Mouse (Mus musculus): ENCODE data around the gene Patl2. TPM values are rescaled to one million over a fixed set of nuclear protein-coding genes. Genes with fewer than 3 reads are reported as not detected.

Patl2 gene
- polyA plus RNA-seq, 1 experiment from 2014 or later: not detected

GRCm38 (mm10) chr2:122171292-122171691, 14.7 kb downstream of the Patl2 start:
- no peaks in the 10 kb centered on the region for H3K9me3 ChIP-seq
- no peak overlapping the region for H3K4me2 ChIP-seq
- H3K4me3 ChIP-seq (replicated peaks): no peak overlapping the region
- no peaks in the 10 kb centered on the region for H3K36me3 ChIP-seq
- no peak for ATAC-seq (ENCODE audit: insufficient number of reproducible peaks, insufficient read depth, low FRiP score, low TSS enrichment, low read depth)
- H3K27ac ChIP-seq: no peak overlapping the region
- H3K9ac ChIP-seq (replicated peaks): no peak overlapping the region
- H3K27me3 ChIP-seq: no peaks in the 10 kb centered on the region
- no peaks in the 10 kb centered on the region for H3K4me1 ChIP-seq (replicated peaks)
- WGBS: 86% methylated on average over 6 of the region's 6 CpGs

- Histone ChIP-seq H3K9ac (replicated peaks) (no peak overlapping the region), H3K4me2 (no peak overlapping the region), H3K4me1 (replicated peaks) (peaks cover 10% of the 10 kb centered on the region; the same call in 1 of the 2 replicates), H3K4me3 (replicated peaks) (no peak overlapping the region), H3K27ac (no peak overlapping the region; the same call in 1 of the 2 replicates), H3K27me3 (no peaks in the 10 kb centered on the region), H3K9me3 (no peaks in the 10 kb centered on the region), H3K36me3 (no peaks in the 10 kb centered on the region)
- ATAC-seq (ENCODE audit: insufficient number of reproducible peaks, insufficient read depth, low FRiP score, low TSS enrichment, low read depth): no peak
- WGBS: 82% methylated on average over 11 of the region's 11 CpGs
Measured at GRCm38 (mm10) chr2:122164293-122164692, 21.7 kb downstream of the Patl2 start.

GRCm38 (mm10) chr2:122163430-122164195, 22.4 kb downstream of the Patl2 start:
- Histone ChIP-seq H3K4me3 (replicated peaks) (no peak overlapping the region), H3K4me2 (no peak overlapping the region), H3K27me3 (no peaks in the 10 kb centered on the region), H3K27ac (no peak overlapping the region; the same call in 1 of the 2 replicates), H3K4me1 (replicated peaks) (peaks cover 10% of the 10 kb centered on the region; the same call in 1 of the 2 replicates), H3K9ac (replicated peaks) (no peak overlapping the region), H3K36me3 (no peaks in the 10 kb centered on the region), H3K9me3 (no peaks in the 10 kb centered on the region)
- 68% methylated on average over 13 of the region's 13 CpGs for WGBS
- ATAC-seq (ENCODE audit: insufficient number of reproducible peaks, insufficient read depth, low FRiP score, low TSS enrichment, low read depth): no peak

- Histone ChIP-seq H3K4me1 (replicated peaks) (peaks cover 10% of the 10 kb centered on the region; the same call in 1 of the 2 replicates), H3K27ac (no peak overlapping the region), H3K9ac (replicated peaks) (no peak overlapping the region), H3K4me3 (replicated peaks) (no peak overlapping the region), H3K36me3 (no peaks in the 10 kb centered on the region), H3K27me3 (no peaks in the 10 kb centered on the region), H3K4me2 (no peak overlapping the region), H3K9me3 (no peaks in the 10 kb centered on the region)
- 90% methylated on average over 2 of the region's 2 CpGs for whole genome bisulfite sequencing
- no peak for ATAC-seq (ENCODE audit: insufficient number of reproducible peaks, insufficient read depth, low FRiP score, low TSS enrichment, low read depth)
Measured at GRCm38 (mm10) chr2:122162529-122162928, 23.5 kb downstream of the Patl2 start.

GRCm38 (mm10) chr2:122161542-122161941, 24.4 kb downstream of the Patl2 start:
- Histone ChIP-seq H3K36me3 (no peaks in the 10 kb centered on the region), H3K9me3 (no peaks in the 10 kb centered on the region), H3K4me1 (replicated peaks) (peaks cover 10% of the 10 kb centered on the region; the same call in 1 of the 2 replicates), H3K4me3 (replicated peaks) (no peak overlapping the region), H3K4me2 (no peak overlapping the region), H3K27me3 (no peaks in the 10 kb centered on the region), H3K27ac (no peak overlapping the region), H3K9ac (replicated peaks) (no peak overlapping the region)
- 50% methylated on average over 4 of the region's 4 CpGs for WGBS
- no peak for ATAC-seq (ENCODE audit: insufficient number of reproducible peaks, insufficient read depth, low FRiP score, low TSS enrichment, low read depth)

GRCm38 (mm10) chr2:122160680-122161079, 25.3 kb downstream of the Patl2 start, which contains the start of gene Trim69:
Gene Trim69, plus strand, starts transcription at chr2:122160700.
- H3K4me1 ChIP-seq (replicated peaks): peaks cover 10% of the 10 kb centered on the region; the same call in 1 of the 2 replicates
- H3K4me2 ChIP-seq: no peak within 1 kb of the TSS
- no peaks in the 10 kb centered on the region for H3K36me3 ChIP-seq
- ATAC-seq (ENCODE audit: insufficient number of reproducible peaks, insufficient read depth, low FRiP score, low TSS enrichment, low read depth): no peak
- H3K9me3 ChIP-seq: no peaks in the 10 kb centered on the region
- H3K27ac ChIP-seq: no peak within 1 kb of the TSS
- 44% methylated on average over 2 of the region's 2 CpGs for WGBS
- H3K9ac ChIP-seq (replicated peaks): no peak within 1 kb of the TSS
- no peak within 1 kb of the TSS for H3K4me3 ChIP-seq (replicated peaks)
- no peaks in the 10 kb centered on the region for H3K27me3 ChIP-seq

- no peak overlapping the region for H3K4me2 ChIP-seq
- H3K9ac ChIP-seq (replicated peaks): no peak overlapping the region
- H3K9me3 ChIP-seq: no peaks in the 10 kb centered on the region
- H3K4me3 ChIP-seq (replicated peaks): no peak overlapping the region
- ATAC-seq (ENCODE audit: insufficient number of reproducible peaks, insufficient read depth, low FRiP score, low TSS enrichment, low read depth): no peak
- H3K36me3 ChIP-seq: peaks cover 4% of the 10 kb centered on the region; the same call in 1 of the 2 replicates
- no peak overlapping the region for H3K27ac ChIP-seq
- H3K4me1 ChIP-seq (replicated peaks): peaks cover 10% of the 10 kb centered on the region; the same call in 1 of the 2 replicates
- WGBS: 81% methylated on average over 6 of the region's 6 CpGs
- no peaks in the 10 kb centered on the region for H3K27me3 ChIP-seq
Measured at GRCm38 (mm10) chr2:122159667-122160066, 26.3 kb downstream of the Patl2 start.

- no peak overlapping the region for H3K4me3 ChIP-seq (replicated peaks)
- no peak for ATAC-seq (ENCODE audit: insufficient number of reproducible peaks, insufficient read depth, low FRiP score, low TSS enrichment, low read depth)
- no peak overlapping the region for H3K9ac ChIP-seq (replicated peaks)
- 0 out of 2 replicates have a peak, but pooled peaks cover 2% of the 10 kb centered on the region for H3K4me1 ChIP-seq (replicated peaks)
- H3K9me3 ChIP-seq: no peaks in the 10 kb centered on the region
- no peaks in the 10 kb centered on the region for H3K27me3 ChIP-seq
- H3K27ac ChIP-seq: no peak overlapping the region
- no peak overlapping the region for H3K4me2 ChIP-seq
- H3K36me3 ChIP-seq: peaks cover 9% of the 10 kb centered on the region; the same call in 1 of the 2 replicates
- 65% methylated on average over 6 of the region's 6 CpGs for WGBS
Measured at GRCm38 (mm10) chr2:122158362-122158802, 27.6 kb downstream of the Patl2 start.

- H3K9me3 ChIP-seq: no peaks in the 10 kb centered on the region
- H3K4me3 ChIP-seq (replicated peaks): no peak overlapping the region
- no peak for ATAC-seq (ENCODE audit: insufficient number of reproducible peaks, insufficient read depth, low FRiP score, low TSS enrichment, low read depth)
- no peak overlapping the region for H3K4me2 ChIP-seq
- H3K9ac ChIP-seq (replicated peaks): no peak overlapping the region
- no peak overlapping the region for H3K27ac ChIP-seq
- H3K4me1 ChIP-seq (replicated peaks): 0 out of 2 replicates have a peak, but pooled peaks cover 2% of the 10 kb centered on the region
- H3K27me3 ChIP-seq: no peaks in the 10 kb centered on the region
- H3K36me3 ChIP-seq: peaks cover 9% of the 10 kb centered on the region; the same call in 1 of the 2 replicates
Measured at GRCm38 (mm10) chr2:122157561-122157960, 28.4 kb downstream of the Patl2 start.

GRCm38 (mm10) chr2:122156051-122156700, 29.8 kb downstream of the Patl2 start:
- Histone ChIP-seq H3K9me3 (no peaks in the 10 kb centered on the region), H3K27ac (no peak overlapping the region), H3K4me3 (replicated peaks) (no peak overlapping the region), H3K4me2 (no peak overlapping the region), H3K9ac (replicated peaks) (no peak overlapping the region), H3K4me1 (replicated peaks) (no peaks in the 10 kb centered on the region), H3K27me3 (no peaks in the 10 kb centered on the region), H3K36me3 (peaks cover 17% of the 10 kb centered on the region; the same call in 1 of the 2 replicates)
- WGBS: 95% methylated on average over 4 of the region's 4 CpGs
- ATAC-seq (ENCODE audit: insufficient number of reproducible peaks, insufficient read depth, low FRiP score, low TSS enrichment, low read depth): no peak

GRCm38 (mm10) chr2:122155292-122155691, 30.7 kb downstream of the Patl2 start:
- no peak overlapping the region for H3K4me2 ChIP-seq
- peaks cover 20% of the 10 kb centered on the region; the same call in 1 of the 2 replicates for H3K36me3 ChIP-seq
- no peak overlapping the region for H3K9ac ChIP-seq (replicated peaks)
- no peak overlapping the region for H3K27ac ChIP-seq
- WGBS: 78% methylated on average over 2 of the region's 2 CpGs
- H3K4me3 ChIP-seq (replicated peaks): no peak overlapping the region
- H3K27me3 ChIP-seq: no peaks in the 10 kb centered on the region
- H3K9me3 ChIP-seq: no peaks in the 10 kb centered on the region
- H3K4me1 ChIP-seq (replicated peaks): no peaks in the 10 kb centered on the region
- ATAC-seq (ENCODE audit: insufficient number of reproducible peaks, insufficient read depth, low FRiP score, low TSS enrichment, low read depth): no peak
